Mouse (Mus musculus) intestine, embryonic 14.5 days (tissue): ENCODE data around the gene Gas8. TPM values are rescaled to one million over a fixed set of nuclear protein-coding genes. Genes with fewer than 3 reads are reported as not detected.
A peak's percentile ranks its signal among the peaks of the same experiment; 100 is the strongest.
"Not testable (repeated sequence)": the region's sequence is repeated elsewhere in the genome, so short reads cannot be mapped to it uniquely, and the experiment has no call there.

Experiments
- ATAC-seq: fragments of 200-750 bp; cut with Nextera tagmentation; replicated peaks from 2 replicates; pipeline ENCODE4 v1.8.0; 2017; ENCODE audit warnings: low read depth, moderate number of reproducible peaks, moderate TSS enrichment, moderate library complexity; ENCODE audit not compliant: low FRiP score, low TSS enrichment
- DNase-seq: peaks from one replicate; pipeline ENCODE4 v3.0.0-alpha.2; 2018; ENCODE audit warnings: low spot score
- H3K27ac ChIP-seq: fragments of 300-500 bp; sonication (generic); 2 replicates; pipeline ENCODE4 v1.5.1; 2014; ENCODE audit warnings: low read depth, mild to moderate bottlenecking, control low read depth
- H3K27me3 ChIP-seq: fragments of 300-500 bp; sonication (generic); replicated peaks from 2 replicates; pipeline ENCODE4 v1.6.1; 2014; ENCODE audit warnings: low read length, control low read depth; ENCODE audit not compliant: control insufficient read depth, insufficient read depth
- H3K36me3 ChIP-seq: fragments of 300-500 bp; sonication (generic); 2 replicates; pipeline ENCODE4 v1.6.1; 2014; ENCODE audit warnings: low read length, control low read depth; ENCODE audit not compliant: control insufficient read depth, insufficient read depth
- H3K4me1 ChIP-seq: fragments of 300-500 bp; sonication (generic); replicated peaks from 2 replicates; pipeline ENCODE4 v1.6.1; 2014; ENCODE audit warnings: low read length, control low read depth, mixed read lengths; ENCODE audit not compliant: control insufficient read depth, insufficient read depth
- H3K4me2 ChIP-seq: fragments of 300-500 bp; sonication (generic); 2 replicates; pipeline ENCODE4 v1.6.1; 2014; ENCODE audit warnings: low read length
- H3K4me3 ChIP-seq: fragments of 300-500 bp; sonication (generic); 2 replicates; pipeline ENCODE4 v1.5.1; 2014; ENCODE audit warnings: low read depth, low read length, control low read depth, mixed read lengths
- H3K9ac ChIP-seq: fragments of 300-500 bp; sonication (generic); 2 replicates; pipeline ENCODE4 v1.6.1; 2014; ENCODE audit warnings: mild to moderate bottlenecking, low read length
- H3K9me3 ChIP-seq: fragments of 300-500 bp; sonication (generic); 2 replicates; pipeline ENCODE4 v1.6.1; 2016; ENCODE audit warnings: low read length, control low read depth; ENCODE audit not compliant: control insufficient read depth
- WGBS: fragments of 180-500 bp; shearing (Covaris S2); extraction: QIAGEN DNeasy Blood & Tissue Kit; methylation state at CpG from one replicate; pipeline ENCODE4 v1.1.7; 2014; 5-methylcytosine and 5-hydroxymethylcytosine counted together
- polyA plus RNA-seq: library from polyadenylated mRNA; unstranded; fragments of >200 nt; fragmentation: Nextera tagmentation; extraction: Ambion mirVana; gene quantifications from 2 replicates; pipeline ENCODE4 v1.2.1, GENCODE M21; 2014

The Gas8 gene
- polyA plus RNA-seq, result 26.9 and 34.0 TPM in 2 replicates

GRCm38 (mm10) chr8:123518667-123519066 is at the start of gene Gas8:
Gene Gas8, plus strand, starts transcription at chr8:123518834.
- Histone ChIP-seq H3K4me3 (peak within 1 kb of the TSS; percentile 81), H3K9ac (peak within 1 kb of the TSS; percentile 73), H3K27ac (no peak within 1 kb of the TSS), H3K4me2 (peak within 1 kb of the TSS; percentile 94), H3K9me3 (no peaks in the 10 kb centered on the region), H3K36me3 (peaks cover 31% of the 10 kb centered on the region), H3K4me1 (peaks cover 13% of the 10 kb centered on the region), H3K27me3 (peaks cover 18% of the 10 kb centered on the region)
- DNase-seq (peak; percentile 93), ATAC-seq (peak; percentile 88)
- WGBS, result 0% methylated on average over 20 of the region's 20 CpGs

DNA sequence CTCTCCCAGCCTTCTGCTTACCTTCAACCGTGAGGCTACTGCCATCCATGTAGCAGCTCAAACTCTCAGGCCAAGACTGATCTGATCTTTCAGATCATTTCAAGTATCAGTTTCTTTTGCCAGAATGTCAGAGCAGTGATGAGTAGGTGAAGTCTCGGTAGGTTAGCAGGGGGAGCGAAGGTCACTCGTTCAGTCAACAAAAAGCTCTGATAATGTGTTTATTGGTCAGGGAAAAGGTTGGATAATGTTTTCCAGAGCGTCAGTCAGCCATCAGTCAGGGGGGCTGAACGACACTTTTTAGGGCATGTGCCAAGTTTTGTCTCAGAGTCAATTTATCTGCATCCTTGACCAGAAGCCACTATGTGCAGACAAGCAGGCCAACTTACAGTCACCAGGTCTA is 45.6 kb upstream of the Gas8 start:
- not testable (repeated sequence) for H3K9ac ChIP-seq, H3K4me1 ChIP-seq, H3K4me3 ChIP-seq, H3K27me3 ChIP-seq, DNase-seq, H3K27ac ChIP-seq, H3K36me3 ChIP-seq, H3K9me3 ChIP-seq, ATAC-seq, H3K4me2 ChIP-seq
- WGBS, result 53% methylated on average over 6 of the region's 6 CpGs

DNA sequence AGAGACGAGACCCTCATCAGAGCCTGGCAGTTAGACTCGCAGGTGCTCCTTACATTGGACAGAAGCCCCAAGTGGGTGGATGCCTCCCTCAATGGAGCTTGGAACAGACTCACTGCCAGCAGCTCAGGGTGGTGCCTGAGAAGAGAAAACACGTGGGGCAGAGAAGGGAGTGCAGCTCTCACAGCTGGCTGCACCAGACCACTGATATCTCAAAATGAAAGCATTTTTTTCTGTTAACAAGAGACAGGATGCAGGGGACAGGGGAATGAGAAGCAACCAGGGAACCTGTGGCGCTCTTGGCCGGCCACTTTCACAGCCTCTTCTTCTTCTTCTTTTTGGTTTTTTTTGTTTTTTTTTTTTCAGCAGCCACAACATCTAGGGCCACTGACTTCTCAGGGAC is 44.1 kb upstream of the Gas8 start:
- H3K9me3 ChIP-seq, H3K27me3 ChIP-seq, H3K4me1 ChIP-seq, H3K4me3 ChIP-seq, H3K9ac ChIP-seq, ATAC-seq, H3K27ac ChIP-seq, H3K4me2 ChIP-seq, DNase-seq, H3K36me3 ChIP-seq: not testable (repeated sequence)
- 63% methylated on average over 5 of the region's 5 CpGs for WGBS

- DNase-seq, result peak; percentile 55
- Histone ChIP-seq H3K27me3 (no peaks in the 10 kb centered on the region), H3K4me1 (peaks cover 9% of the 10 kb centered on the region), H3K36me3 (peaks cover 19% of the 10 kb centered on the region), H3K9me3 (no peaks in the 10 kb centered on the region), H3K4me2 (peak overlapping the region; percentile 86), H3K9ac (peak overlapping the region; percentile 85), H3K4me3 (peak overlapping the region; percentile 90), H3K27ac (peak overlapping the region; percentile 94)
- peak; percentile 48 for ATAC-seq
- 8% methylated on average over 34 of the region's 34 CpGs for WGBS
Observed at GRCm38 (mm10) chr8:123476911-123477736, 41.5 kb upstream of the Gas8 start.

GRCm38 (mm10) chr8:123477737-123478258 is 40.8 kb upstream of the Gas8 start, which contains the start of gene Afg3l1:
Gene Afg3l1, plus strand, starts transcription at chr8:123477903.
- Histone ChIP-seq H3K9ac (peak within 1 kb of the TSS; percentile 85), H3K4me1 (peaks cover 9% of the 10 kb centered on the region), H3K4me3 (peak within 1 kb of the TSS; percentile 90), H3K9me3 (no peaks in the 10 kb centered on the region), H3K4me2 (peak within 1 kb of the TSS; percentile 90), H3K27ac (peak within 1 kb of the TSS; percentile 94), H3K36me3 (peaks cover 26% of the 10 kb centered on the region), H3K27me3 (no peaks in the 10 kb centered on the region)
- DNase-seq (peak; percentile 96), ATAC-seq (peak; percentile 92)
- 1% methylated on average over 58 of the region's 58 CpGs for WGBS

DNA sequence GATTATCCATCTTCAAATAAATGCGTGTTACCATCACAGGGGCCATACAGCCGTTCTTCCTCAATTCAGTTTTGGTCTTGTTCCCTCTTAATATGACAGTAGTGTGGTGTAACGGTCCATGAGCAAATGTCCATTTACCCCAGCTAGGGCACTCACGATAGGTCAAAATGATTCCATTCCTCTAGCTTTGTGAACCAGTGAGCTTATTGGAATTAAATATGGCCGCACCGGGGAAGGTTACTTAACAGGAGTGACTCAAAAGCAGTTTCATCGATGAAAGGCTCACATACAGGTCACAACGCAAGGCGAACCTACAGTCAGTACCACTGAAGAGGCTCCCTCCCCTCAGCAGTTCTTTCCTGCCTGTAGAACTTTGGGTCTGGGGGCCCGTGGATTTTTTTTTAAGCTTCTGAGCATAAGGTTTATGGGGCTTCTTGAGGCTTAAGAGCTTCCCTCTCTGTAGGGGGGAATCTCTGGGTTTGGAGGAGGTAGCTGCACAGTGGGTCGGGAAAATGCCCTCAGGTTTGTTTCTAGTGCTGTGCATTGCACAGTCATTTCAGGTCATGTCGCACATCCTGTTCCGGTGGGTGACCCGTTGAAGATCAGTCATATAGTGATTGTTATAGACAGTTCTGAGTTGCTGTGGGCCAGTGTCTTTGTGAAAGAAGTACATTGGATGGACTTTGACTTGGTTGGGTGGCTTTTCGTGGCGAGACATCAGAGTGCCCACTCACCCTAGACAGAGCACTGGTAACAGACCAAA is 40.0 kb upstream of the Gas8 start:
- WGBS, result 38% methylated on average over 16 of the region's 16 CpGs
- H3K4me3 ChIP-seq, result peak overlapping the region; percentile 90
- DNase-seq (no peak), ATAC-seq (no peak)
- peak overlapping the region; percentile 85 for H3K9ac ChIP-seq
- no peaks in the 10 kb centered on the region for H3K9me3 ChIP-seq
- H3K4me1 ChIP-seq, result peaks cover 9% of the 10 kb centered on the region
- peak overlapping the region; percentile 94 for H3K27ac ChIP-seq
- peaks cover 31% of the 10 kb centered on the region for H3K36me3 ChIP-seq
- no peaks in the 10 kb centered on the region for H3K27me3 ChIP-seq
- H3K4me2 ChIP-seq, result peak overlapping the region; percentile 90

DNA sequence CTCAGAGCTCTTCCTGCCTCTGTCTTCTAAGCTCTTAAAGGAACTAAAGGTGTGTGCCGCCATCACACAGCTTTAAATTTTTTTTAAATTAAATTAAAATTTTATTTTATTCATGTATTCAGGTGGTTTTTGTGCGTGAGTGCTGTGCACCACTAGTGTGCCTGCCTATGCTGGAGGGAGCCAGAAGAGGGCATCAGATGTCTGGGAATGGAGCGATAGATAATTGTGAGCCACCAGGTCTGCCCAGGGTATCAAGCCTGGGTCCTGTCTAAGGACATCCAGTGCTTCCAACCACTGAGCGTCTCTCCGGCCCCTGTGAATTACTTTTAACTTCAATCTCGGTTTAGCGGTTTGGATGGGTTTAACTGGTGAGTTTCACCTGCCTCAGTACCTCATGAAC is 36.0 kb upstream of the Gas8 start:
- Histone ChIP-seq H3K27ac (no peak overlapping the region), H3K4me1 (peaks cover 9% of the 10 kb centered on the region), H3K9me3 (no peaks in the 10 kb centered on the region), H3K4me3 (no peak overlapping the region), H3K36me3 (peaks cover 65% of the 10 kb centered on the region), H3K27me3 (no peaks in the 10 kb centered on the region), H3K4me2 (no peak overlapping the region), H3K9ac (no peak overlapping the region)
- no peak for DNase-seq
- ATAC-seq, result no peak
- 87% methylated on average over 7 of the region's 7 CpGs for WGBS

GRCm38 (mm10) chr8:123491280-123492075 is 27.2 kb upstream of the Gas8 start:
- Histone ChIP-seq H3K36me3 (peaks cover 96% of the 10 kb centered on the region), H3K27me3 (no peaks in the 10 kb centered on the region), H3K27ac (no peak overlapping the region), H3K4me1 (no peaks in the 10 kb centered on the region), H3K4me3 (no peak overlapping the region), H3K9ac (no peak overlapping the region), H3K4me2 (no peak overlapping the region), H3K9me3 (no peaks in the 10 kb centered on the region)
- WGBS, result 88% methylated on average over 15 of the region's 15 CpGs
- ATAC-seq (no peak), DNase-seq (no peak)
